Mouse (Mus musculus) E14TG2a.4 (cell line): ENCODE measurements around the gene Tomt.

ENCODE experiments used
- CTCF ChIP-seq: conservative IDR thresholded peaks from 2 replicates; pipeline ENCODE4 v1.5.1; 2014; ENCODE audit warnings: low read length
- NANOG ChIP-seq: IDR thresholded peaks from 2 replicates; pipeline ENCODE4 v1.6.1; 2014; ENCODE audit warnings: borderline replicate concordance, low read length, mixed read lengths
- POU5F1 ChIP-seq: IDR thresholded peaks from 2 replicates; pipeline ENCODE4 v1.6.1; 2014; ENCODE audit warnings: low read length, borderline replicate concordance

DNA sequence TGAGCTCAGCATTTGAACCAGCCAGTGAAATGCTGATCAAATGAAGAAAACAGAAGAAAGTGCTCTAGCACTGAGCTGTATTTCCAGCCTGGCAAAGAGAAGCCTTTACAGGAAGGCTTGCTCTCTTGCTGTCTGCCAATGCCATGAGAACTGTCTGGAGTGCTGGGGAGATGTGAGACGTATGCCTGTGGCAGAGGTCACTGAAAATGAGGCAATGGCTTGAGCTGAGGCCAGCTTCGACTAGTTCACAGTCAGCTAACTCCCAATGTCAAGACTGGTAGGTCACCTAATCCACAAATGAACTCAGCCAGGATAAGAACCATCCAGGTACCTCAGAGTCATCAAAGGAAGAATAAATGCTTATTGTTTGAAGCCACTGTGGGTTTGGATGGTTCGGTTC, 21.9 kb upstream of the Tomt start:
- TF ChIP-seq CTCF (no peak), NANOG (no peak), POU5F1 (no peak)
